Mouse (Mus musculus): ENCODE measurements around the gene Rgs7.

Rgs7 gene

DNA sequence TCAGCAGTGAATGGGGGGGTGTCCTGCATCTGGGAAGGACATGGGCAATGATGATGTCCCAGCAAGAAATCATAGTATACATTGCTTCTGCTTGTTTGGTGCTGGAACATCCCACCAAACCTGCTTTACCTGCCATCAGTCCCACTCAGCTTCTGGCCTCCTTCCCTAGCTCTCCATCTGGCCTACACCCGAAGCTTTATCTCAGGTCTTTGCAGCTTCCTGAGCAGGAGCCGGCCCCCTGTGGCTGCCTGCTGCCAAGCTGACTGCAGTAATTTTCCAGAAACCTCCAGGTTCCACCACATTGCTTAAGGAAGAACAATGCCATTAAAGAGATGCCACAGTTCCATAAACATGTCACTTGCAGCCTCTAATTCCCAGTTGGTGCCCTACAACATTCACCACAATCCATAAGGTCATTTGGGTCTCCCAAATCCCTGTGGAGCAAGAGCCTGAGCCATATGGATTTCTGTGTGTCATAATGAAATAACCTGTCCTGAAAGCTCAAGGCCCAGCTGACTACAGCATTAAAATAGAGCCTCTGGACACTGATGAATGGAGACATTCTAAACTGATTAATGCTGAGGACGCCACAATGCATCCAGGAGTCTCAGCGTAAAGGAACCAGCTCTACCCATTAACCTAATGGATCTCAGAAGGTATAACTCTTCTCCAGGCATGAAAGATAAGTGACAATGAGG, 60.8 kb downstream of the Rgs7 start:
- DNase-seq (ENCODE audit: extremely low spot score, low read depth, low spot score), result no peak

DNA sequence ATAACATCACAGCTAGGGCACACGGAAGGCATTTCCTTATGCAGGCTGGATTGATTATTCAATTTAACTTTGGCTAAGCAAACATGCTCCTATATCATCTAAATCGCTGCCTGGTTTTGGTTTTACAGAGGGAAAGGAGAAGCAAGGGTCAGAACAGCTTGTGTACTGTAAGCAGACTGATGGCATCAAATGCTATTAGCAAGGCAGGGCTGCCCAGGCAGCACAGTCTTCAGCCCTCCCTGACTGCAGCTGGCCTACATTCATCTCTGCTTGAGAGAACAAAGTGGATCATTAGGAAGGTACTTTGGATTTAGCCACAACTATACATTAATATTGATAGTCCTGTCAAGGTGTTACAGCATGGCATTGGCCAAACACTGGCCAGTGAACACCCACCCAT, 65.2 kb downstream of the Rgs7 start:
- DNase-seq (ENCODE audit: extremely low spot score, low read depth, low spot score), result no peak

DNA sequence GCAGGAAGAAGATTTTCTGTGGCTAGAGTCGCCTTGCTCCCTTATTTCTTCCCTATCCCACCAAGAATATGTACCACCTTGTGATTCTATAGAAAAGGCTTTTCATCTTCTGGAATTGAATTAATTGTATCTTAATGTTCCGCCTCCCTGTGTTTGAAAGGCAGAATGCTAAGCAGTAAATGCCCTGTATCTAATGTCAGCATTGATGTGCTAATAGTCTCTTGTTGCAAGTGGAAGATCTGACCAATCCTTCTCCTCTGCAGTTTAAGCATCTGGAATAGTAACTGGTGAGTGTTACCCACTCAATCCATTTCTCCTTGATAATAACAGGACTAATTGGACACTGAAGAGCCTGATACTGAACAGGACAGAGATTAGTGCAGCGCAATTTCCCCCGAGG, 65.9 kb downstream of the Rgs7 start:
- no peak for DNase-seq (ENCODE audit: extremely low spot score, low read depth, low spot score)

DNA sequence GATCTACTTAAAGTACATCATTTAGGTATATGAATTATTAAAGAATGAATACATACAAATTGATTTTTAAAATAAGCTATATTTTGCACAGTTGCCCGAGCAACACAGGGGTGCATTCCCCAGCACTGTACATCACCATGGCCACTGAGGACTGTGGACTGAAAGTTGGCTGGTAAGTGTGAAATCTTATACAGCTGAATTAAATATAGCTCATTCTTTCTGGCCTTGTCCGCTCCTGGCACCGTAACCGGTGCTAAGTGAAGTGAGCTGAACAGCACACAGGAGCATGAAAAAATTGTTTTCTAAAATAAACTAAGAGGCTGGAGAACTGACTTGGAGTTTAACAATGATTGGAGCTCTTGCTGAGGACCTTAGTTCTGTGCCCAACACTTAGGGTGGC, 71.4 kb downstream of the Rgs7 start:
- no peak for DNase-seq (ENCODE audit: extremely low spot score, low read depth, low spot score)

DNA sequence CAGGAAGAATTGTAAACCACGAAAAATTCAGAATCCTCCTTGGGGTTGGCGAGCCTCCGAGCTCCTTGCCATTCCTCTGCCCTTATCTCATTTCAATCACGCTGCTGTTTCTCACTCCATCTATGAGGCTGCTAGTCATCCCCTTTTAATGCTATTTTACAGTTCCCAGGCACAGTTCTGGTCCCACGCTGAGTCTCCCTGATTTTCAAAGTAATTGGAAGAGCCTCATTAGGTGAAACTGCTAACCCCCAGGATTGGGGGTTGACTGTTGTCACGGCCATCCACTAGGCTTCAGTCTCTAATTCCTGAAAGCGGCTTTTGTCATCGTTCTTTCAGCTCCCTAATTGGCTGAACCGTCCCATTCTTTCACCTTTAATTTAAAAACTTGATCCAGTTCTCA, 76.6 kb downstream of the Rgs7 start:
- DNase-seq (ENCODE audit: extremely low spot score, low read depth, low spot score), result no peak

DNA sequence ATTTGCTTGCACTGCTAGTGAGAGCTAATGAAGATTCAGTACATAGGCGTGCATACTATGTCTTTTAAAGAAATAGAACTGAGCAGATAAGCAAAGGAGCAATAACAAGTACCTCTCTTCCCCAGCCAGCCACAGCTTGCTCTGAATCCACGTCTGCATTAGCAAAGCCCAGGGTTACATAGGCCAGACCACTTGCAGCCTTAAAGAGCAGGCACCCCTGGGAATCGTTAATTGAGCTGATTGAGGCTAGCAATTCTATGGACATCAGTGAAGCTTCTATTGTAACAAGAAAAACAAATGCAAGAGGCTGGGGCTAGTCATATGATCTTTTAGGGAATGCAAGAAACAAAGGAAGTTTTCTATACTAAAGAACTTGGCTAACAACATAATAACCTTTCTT, 81.9 kb downstream of the Rgs7 start:
- no peak for DNase-seq (ENCODE audit: extremely low spot score, low read depth, low spot score)

DNA sequence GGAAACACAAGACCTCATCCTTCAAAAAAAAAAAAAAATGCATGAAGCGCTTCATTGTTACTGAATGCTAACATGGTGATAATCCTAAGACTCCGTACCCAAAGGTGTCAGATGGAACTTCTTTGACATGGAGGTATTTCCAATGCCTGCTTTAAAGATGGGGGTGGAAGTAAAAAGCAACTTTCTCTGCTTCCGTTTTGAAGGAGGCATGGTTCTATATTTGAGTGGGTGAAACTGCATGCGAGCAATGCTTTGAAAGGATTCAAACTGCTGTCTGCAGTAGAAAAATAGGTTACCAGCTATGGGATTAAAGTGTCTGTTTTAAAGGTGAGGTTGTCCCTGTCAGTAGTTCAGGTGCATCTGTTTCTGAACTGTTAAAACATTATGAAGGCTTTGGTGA, 100.4 kb downstream of the Rgs7 start:
- no peak for DNase-seq (ENCODE audit: extremely low spot score, low read depth, low spot score)

DNA sequence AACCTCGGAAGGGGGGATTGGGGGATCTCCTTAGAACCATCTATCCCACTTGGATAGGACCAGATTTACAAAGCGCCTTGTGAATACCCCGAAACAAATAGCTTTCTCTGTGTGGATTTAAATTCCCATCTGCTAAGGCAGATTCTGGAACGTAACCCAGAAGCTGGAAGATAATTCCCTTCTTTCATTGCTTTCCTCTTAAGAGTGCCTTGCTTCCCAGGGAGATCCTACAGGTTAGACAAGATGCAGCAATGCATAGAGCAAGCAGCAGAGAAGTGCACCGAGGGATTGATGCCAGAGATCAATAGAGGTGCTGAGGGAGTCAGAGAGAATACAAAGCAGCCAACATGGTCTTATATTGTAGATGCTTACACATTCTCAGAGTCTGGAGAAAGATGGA, 103.0 kb downstream of the Rgs7 start:
- no peak for DNase-seq (ENCODE audit: extremely low spot score, low read depth, low spot score)

DNA sequence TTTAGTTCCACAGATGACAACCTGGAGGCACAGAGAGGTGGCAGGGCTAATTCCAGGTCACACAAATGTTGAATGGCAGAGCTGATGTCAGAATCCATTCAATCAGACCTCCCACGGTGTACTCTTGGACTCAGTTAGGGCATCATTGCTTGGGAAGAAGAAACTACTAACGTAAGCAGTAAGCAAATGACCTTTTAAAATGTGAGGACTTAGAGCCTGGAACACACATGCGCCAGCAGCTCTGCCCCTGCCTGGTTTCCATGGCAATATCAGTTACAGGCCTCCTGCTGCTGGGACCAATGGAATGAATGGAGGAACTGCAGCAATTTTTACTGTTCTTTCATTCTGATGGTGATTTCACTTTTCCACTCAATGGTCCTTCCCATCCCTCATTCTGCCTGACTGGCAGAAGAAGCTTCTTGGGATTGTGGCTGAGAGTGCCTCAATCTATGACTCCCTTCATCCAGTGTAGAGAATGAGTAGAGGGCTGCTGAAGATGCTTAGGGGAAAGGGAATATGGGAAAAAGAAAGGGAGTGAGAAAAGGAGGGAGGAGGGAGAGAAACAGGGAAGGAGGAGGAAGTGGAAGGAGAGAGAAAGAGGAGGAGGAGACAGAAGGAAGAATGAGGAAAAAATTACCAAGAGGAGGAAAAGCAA, 106.6 kb downstream of the Rgs7 start:
- no peak for DNase-seq (ENCODE audit: extremely low spot score, low read depth, low spot score)

DNA sequence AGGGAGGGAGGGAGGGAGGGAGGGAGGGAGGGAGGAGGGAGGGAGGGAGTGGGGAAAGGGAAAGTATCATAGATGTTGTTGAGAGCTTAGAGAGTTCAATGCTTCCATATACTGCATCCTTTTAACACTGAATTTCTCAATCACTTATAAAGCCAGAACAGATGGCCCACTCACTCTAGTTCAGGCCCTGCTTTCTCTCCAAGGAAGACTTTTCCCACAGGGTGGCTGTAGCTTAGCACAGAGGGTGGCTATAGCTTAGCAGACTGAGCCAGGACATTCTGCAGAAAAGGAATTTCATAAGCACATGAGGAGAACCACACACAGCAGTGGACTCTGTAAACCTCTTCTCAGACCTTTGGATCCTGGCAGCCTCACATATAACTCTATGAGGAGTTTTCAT, 119.7 kb downstream of the Rgs7 start:
- no peak for DNase-seq (ENCODE audit: extremely low spot score, low read depth, low spot score)

DNA sequence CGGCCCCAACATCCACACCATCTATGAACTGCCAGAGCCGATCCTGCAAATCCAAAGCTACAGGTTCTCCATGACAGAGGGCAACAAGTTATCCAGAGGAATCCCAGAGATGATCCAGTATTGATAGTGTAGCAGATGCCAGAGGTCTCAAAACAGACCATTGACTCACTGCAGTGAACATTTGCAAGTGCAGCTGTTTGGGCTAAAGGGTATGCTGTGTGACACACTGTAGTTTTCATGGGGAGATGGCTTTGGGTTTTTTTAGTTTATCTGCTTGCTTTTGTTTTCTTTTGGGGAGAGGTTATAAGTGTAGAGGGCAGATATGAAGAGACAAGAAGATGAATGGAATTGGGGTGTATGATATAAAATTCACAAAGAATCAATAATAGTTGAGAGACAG, 124.2 kb downstream of the Rgs7 start:
- no peak for DNase-seq (ENCODE audit: extremely low spot score, low read depth, low spot score)

DNA sequence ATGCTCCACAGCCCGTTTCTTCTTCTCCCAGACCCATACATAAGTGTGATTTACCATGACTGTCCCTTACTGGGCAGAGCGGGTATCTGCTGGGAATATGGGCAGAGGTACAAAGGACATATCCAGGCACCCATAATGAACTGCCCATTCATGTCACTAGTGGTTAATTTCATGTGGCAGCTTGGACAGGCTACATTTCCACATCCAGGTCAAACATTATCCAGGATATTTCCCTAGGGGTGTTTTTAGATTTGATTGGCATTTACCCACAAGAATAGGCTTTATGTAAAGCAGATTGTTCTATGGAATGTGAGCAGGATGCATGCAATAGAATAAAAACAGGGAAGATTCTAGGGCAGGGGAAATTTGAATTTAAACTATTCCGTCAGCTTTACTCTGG, 128.7 kb downstream of the Rgs7 start:
- no peak for DNase-seq (ENCODE audit: extremely low spot score, low read depth, low spot score)

DNA sequence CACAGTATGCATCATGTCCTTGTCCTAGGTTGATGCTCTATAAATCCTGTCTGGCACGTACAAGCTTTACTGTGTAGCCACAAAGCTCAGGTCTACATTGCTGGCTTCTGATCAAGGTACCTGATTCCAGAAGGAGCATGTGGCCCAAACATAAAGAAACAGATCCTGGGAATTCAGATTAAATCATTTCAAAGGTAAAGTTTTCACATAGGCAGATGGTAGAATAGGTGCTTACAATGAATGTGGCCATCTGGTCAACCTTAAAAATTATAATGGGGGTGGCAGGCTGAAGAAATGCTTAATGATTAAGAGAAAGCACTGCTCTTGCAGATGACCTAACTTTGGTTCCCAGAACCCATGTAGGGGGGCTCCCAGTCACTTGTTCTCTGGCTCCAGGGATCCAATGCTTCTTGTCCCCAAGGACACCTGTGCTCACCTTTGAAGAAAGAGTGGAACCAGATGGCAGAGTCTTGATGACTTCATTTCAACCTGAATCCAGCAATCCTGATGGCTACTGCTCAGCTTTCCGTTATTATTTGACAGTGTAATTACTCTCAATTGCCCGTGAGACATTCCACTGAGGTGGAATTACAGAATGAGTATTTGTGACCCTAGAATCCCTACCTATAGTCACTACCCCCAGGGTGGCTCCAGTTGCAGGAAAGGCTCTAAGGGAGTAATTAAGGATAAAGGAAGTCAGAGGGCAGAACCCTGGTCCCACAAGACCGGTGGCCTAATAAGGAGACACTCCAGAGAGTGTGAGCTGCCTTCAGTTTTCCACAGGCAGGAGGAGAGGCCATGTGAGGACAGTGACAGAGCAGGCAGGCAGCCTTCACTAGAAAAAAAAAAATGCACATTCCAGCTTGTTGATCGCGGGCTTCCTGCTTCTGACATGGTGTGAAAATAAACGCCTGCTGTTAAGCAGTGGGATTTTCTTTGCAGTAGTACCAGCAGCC, 132.6 kb downstream of the Rgs7 start:
- no peak for DNase-seq (ENCODE audit: extremely low spot score, low read depth, low spot score)

DNA sequence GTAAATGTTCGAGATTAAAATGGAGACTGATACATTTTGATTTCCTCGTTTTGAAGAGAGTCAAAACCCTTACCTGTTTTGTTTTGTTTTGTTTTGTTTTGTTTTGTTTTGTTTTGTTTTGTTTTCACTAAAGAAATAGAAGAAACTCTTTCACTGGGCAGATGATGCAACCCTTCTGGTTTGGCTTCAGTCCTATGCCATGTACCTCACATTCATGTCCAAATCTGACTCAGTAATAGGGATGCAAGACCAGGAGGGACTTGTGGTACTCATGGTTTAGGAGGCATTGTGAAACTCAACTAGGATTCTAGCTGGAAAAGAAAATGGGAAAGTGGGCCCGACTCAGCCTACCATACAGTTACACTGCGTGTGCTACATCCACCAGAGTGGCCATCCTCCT, 139.4 kb downstream of the Rgs7 start:
- DNase-seq (ENCODE audit: extremely low spot score, low read depth, low spot score), result no peak

DNA sequence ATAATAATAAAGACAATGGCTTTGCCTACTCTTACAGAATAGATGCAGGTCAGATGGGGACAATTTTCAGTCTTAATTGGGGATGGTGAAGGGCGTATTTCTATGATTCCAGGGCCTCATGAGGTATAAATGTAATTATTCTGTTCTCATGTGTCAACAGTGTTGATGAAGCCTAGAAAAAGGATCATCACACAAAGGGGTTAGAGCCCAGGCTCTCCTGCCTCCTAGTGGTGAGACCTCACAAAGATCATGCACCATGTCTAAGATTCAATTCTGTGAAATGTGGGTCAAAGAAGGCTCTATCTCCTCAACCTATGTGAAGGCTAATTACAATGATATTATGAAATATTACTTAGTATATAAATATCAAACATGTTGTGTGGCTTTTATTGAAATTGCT, 146.1 kb downstream of the Rgs7 start:
- DNase-seq (ENCODE audit: extremely low spot score, low read depth, low spot score), result no peak

DNA sequence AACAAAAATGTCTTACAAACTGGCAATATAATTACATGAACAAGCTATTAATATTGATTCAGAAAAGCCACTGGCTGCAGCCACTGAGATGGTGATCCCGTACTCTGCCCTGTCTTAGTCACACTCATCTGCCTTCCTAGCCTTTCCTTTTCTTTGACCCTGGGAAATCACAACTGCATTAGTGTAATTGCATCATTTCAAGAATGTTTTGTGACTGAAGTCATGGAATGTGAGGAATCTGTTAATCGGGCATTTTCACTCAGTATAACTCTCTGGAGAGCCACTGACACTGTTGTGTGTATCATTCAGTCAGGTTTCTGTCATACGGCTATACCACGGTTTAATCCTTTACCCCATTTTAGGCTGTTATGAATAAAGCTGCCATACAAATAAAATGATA, 156.1 kb downstream of the Rgs7 start:
- DNase-seq (ENCODE audit: extremely low spot score, low read depth, low spot score), result no peak

DNA sequence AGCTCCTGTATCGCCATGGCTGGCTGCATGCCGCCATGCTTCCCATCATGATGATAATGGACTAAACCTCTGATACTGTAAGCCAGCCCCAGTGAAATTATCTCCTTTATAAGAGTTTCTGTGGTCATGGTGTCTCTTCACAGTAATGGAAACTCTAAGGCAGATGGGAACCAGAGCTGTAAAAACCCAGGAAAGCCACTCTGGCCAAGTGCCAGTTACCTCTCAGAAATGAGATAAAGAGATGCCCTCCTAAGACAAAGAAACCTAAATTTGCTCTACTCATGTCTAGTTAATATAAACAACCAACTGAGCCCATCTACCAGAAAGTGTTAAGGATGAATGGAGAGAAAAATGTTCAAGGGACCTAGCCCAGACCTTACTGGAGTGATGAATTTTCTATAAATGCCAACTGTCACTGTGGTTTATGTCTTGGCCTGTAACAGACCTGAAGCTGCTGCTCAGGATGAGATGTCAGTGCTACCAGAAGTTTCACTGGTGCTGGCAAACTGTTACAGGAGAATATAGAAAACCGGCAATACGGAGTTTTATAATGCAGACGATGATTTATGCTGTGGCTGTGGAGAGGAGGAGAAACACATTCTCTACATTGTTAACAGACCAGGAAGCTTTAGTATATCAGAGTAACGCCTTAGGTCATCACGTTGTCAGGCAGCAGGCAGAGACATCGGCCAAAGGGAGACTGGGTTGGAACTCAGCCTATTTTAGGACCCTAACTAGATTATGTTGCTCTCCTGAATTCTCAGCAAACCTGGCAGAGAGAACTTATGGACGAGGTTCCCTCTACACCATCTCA, 159.1 kb downstream of the Rgs7 start:
- no peak for DNase-seq (ENCODE audit: extremely low spot score, low read depth, low spot score)

DNA sequence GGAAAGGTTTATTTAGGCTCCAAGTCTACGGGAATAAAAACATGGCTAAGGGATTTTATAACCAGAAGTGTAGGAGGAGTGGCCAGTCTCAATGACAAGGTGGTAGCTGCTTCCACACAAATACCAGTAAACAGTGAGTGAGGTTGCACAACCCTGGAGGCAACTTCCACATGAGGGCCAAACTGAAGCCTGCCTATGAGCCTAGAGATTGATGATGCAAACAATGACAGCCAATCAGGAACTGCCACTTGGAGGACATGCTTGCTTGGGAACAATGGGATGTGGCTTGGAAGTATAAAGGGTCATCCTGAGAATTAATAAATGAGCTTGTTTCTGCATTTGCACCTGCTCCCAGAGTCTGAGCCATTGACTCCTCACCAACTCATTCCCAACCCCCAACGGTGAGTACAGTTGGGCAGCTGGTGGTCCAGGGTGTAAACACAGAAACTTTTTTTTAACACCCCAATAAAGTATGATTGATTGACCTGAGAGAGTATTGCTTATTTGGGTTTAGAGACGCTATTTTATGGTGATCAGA, 162.3 kb downstream of the Rgs7 start:
- no peak for DNase-seq (ENCODE audit: extremely low spot score, low read depth, low spot score)

DNA sequence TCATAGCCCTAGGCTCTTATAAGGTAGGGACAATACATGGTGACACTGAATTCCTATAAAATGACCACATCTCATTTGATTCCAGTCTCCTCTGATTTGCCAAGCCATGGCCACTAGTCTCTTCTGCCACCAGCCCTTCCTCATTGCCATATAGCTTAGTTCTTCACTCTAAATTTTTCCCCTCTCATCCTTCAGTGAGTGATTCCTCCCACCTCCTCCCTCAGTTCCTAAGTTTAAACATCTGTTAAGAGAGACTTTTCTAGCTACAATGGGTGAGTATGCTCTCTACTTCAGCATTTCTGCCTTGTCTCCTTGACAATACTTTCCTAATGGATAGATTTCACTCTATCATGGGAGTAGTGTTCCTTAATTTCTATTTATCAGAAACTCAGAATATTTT, 169.5 kb downstream of the Rgs7 start:
- DNase-seq (ENCODE audit: extremely low spot score, low read depth, low spot score), result no peak

DNA sequence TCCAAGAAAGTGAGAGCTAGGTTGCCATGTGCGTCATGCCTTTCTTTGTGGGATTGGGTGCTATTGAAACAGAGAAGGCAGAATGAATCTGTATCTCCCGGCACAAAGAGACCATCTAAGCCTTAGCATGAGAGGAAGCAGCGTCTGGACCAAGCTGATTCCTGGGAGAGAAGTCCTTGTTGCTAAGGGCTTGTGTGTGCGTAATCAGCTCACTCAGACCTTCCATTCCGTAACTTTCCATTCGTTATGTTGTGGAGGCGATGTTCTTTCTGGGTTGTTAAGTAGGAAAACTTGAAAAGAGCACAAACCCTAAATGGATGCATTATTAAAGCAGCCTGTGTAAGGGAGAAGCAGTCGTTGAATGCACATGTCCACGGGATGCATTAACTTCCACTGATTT, 173.1 kb downstream of the Rgs7 start:
- no peak for DNase-seq (ENCODE audit: extremely low spot score, low read depth, low spot score)

DNA sequence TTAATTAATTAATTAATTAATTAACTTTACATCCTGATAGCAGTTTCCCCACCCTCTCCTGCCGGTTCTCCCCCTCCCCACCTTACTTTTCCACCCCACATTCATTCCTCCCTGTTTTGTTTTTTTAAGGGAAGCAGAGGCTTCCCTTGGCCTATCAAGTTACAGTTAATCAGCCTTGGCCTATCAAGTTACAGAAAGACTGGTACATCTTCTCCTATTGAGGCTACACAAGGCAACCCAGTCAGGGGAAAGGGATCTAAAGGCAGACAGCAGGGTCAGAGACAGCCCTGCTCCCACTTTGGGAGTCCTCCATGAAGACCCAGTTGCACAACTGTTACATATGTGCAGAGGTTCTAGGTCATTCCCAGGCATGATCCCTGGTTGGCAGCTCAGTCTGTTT, 175.0 kb downstream of the Rgs7 start:
- DNase-seq (ENCODE audit: extremely low spot score, low read depth, low spot score), result no peak

All from hindlimb bud, embryonic 11.5 days (tissue).